Mouse (Mus musculus) monocyte, adult 2 months (primary cell): ENCODE data around the gene Ubl3.

Experiments used
- DNase-seq, 2 experiments: peaks; one replicate each; pipeline ENCODE4 v3.0.0; 2022; ENCODE audit warnings: low spot score in 2 of 2, low read depth in 1 of 2

The Ubl3 gene

GRCm38 (mm10) chr5:148527632-148528031 lies 25.0 kb downstream of the Ubl3 start:
- no peak for DNase-seq

DNA sequence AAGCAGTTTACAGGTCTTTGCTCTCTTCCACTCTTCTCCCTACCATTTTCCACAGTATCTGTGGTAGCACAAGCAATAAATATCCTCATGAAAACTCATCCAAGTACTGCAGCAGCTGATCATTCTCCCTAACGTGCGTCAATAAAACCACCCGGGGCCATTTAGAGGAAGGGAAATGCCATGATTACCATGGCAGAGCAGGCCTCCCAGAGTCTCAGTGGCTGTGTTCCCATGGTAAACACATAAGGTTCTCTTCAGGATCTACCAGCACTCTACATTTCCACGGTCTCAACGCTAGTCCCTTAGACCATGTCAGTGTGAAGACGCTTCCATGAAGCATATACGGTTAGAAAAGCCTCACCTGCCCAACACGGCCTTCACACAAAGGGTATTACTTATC lies 26.0 kb downstream of the Ubl3 start:
- DNase-seq = no peak

DNA sequence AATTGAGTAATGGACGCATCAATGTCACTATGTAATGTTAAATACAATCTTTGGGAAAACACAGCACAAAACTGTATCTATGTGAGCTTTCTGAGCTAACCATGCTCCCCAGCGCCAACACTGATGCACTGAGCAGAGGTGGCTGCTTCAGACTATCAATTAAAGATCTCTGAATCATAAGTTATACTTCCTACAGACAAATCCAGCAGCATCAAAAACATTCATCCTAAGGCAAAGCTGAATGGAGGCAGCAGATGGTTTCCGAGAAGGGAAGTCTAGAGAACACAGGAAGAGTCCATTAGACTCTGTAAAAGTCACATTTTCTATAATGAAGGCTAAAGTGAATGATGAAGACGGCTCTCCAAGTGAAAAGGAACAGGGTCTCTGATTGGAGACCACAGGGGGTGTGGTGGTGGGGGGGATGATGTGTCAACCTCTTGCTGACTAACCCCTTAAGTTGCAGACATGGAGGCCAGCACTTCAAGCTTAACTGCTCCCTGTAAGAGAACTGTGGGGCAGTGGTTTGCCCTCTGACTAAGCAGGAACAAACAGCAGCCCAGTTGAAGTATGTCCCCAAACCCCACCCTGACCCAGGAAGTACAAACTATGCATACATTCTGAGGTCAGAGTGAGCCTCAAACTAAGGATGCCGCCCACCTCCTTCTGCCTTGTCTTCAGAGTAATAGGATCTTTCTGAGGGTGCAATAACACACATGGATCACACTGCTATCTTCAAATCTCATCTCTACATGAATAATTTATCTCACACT lies 29.2 kb downstream of the Ubl3 start:
- DNase-seq = no peak

GRCm38 (mm10) chr5:148522378-148522777 lies 30.2 kb downstream of the Ubl3 start:
- no peak for DNase-seq

- no peak for DNase-seq
Measured at GRCm38 (mm10) chr5:148517445-148517844, 35.1 kb downstream of the Ubl3 start.

- no peak for DNase-seq
Measured at GRCm38 (mm10) chr5:148512042-148512640, 40.4 kb downstream of the Ubl3 start.

DNA sequence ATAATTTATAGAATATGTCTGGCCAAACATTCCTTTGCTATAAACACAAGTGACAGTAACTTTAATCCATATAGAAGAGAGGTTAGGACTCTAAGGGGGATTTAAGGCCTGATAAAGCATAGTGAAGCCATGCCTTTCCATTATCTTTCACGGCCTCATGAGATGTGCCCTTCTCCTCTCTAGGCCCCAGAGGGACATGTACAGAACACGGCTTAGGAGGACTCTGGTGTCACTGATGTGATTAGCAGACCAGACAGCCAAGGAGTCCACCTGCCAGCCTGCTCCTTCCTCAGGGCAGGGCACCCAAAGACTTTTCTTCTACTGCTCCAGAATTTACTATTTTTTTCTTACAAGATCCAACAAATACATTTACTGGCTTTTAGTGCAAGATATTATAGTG lies 42.3 kb downstream of the Ubl3 start:
- no peak for DNase-seq

GRCm38 (mm10) chr5:148509731-148510130 lies 42.9 kb downstream of the Ubl3 start:
- DNase-seq = no peak

DNA sequence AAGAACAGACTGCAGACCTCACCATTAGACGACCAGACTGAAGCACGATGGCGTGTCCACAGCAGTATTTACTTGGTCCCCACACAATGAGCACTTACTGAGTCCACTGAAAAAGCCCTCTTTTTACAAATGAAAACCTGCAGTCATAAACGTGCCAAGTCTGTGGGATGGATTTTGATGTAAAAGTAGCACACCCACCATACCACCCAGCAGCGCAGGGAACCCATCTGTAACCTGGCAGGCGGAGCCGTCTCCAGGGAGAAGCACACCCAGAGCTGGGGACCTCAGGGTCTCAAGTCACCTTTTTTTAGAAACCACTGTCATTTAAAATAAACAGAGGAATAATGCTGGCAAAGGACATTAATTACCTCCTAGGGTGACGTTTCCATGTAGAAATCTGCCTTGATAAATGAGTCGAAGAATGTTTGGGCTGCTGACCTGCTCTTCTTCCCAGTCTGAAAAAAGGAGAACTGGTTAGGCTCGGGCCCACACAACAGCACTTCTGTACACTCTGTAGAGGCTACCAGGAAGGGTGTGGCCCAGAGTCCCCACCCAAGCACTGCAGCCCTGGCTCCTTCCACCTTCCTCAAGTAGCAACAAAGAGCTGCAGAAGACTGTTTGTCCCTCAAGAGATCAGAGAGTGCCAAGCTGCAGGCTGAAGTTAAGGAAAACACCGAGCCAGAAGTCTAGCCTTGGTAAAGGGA lies 43.5 kb downstream of the Ubl3 start:
- peak; percentile 37 to 45 for DNase-seq

DNA sequence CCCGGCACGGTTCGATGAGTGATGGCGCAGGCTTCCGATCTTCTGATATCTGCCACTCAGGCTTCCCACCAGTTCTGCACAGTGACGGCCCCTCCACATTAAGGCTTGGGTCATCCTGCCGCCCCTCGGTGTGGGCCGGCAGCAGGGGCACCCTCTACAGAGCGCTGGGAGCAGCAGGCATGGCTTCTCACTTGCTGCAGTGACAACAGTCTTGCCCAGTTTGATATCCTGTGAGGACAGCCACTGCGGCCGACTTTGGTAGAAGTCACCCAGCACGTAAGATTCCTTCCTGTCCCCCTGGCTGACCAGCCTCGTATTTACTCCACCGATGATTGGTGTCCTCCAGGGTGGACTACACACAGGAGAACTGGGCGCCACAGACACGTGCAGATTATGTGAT lies 47.2 kb downstream of the Ubl3 start:
- no peak for DNase-seq

GRCm38 (mm10) chr5:148502237-148502636 lies 50.4 kb downstream of the Ubl3 start:
- DNase-seq = no peak

DNA sequence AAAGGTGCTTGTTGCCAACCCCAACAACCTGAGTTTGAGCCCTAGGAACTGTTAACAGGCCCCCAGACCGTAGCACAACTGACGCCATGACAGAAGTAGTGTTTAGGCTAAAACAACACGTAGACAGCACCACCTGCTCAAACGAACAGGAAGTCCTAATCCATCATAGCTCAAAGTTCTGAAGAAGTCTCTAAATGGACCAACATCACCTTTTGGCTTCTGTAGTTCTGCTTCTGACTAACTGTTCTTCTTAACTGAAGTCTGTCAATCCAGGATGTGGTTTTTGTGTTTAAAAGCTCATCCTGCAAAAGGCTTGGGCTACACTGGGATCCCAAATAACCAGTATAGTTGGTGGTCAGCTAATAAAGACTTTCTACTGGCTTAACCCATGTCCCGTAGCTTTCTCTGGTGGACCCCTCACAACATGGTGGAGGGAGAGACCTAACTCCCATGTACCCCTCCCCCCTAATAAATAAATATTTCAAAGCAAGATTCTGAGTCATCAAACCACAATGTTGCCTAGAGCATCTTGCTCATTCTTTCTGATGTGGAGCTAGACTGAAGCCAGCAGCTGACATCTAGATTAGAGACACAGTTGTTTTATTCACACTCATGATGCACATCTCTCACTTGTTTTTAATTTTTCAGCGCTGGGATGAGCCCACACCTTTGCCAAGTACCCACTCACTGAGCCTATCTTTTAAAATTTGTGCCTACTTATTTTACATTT lies 51.2 kb downstream of the Ubl3 start:
- DNase-seq = no peak

GRCm38 (mm10) chr5:148500516-148500915 lies 52.1 kb downstream of the Ubl3 start:
- no peak for DNase-seq

GRCm38 (mm10) chr5:148499616-148500015 lies 53.0 kb downstream of the Ubl3 start:
- DNase-seq = no peak

DNA sequence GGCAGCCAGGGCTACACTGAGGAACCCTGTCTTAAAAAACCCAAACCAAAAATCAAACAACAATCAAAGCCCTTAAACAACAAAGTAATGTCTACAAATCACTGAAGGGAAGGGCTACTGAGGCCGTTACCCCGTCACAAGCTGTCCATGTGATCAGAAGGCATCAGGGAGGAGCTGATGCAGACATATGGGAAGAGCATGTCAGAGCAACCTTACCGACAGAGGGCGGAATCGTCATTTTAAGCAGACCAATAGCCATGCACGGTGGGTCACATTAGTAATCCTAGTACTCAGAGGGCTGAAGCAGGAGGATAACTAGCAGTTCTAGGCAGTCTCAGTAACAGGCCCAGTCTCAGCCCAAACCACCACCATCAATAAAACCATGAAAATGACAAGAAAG lies 56.6 kb downstream of the Ubl3 start:
- no peak for DNase-seq

GRCm38 (mm10) chr5:148495173-148495572 lies 57.4 kb downstream of the Ubl3 start:
- DNase-seq = peak; percentile 40 to 70

GRCm38 (mm10) chr5:148494249-148494648 lies 58.3 kb downstream of the Ubl3 start:
- DNase-seq = no peak

DNA sequence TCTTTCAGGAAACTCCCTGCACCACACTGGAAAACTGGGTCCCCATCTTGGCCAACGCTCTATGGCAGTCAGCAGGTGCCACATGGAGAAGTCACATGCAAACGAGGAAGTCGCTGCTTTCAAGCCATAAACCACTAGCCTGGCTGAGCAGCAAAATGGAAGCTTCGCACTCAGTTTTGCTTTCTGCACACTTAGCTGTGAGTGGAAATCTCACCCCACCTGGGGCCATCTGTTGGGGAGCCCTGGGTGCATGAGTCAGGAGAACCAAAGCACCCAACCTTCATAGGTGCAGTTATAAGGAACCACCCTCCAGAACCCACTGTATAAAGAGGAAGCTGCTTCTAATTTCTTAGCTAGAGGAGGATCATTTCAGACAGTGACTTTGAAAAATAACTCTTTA lies 59.6 kb downstream of the Ubl3 start:
- DNase-seq = peak in 1 of 2 experiments; percentile 58

GRCm38 (mm10) chr5:148490391-148490790 lies 62.2 kb downstream of the Ubl3 start:
- no peak for DNase-seq

GRCm38 (mm10) chr5:148489724-148490193 lies 62.8 kb downstream of the Ubl3 start:
- DNase-seq = no peak
